Mouse (Mus musculus) neural tube, embryonic 15.5 days (tissue): ENCODE data around the gene Sympk. TPM values are rescaled to one million over a fixed set of nuclear protein-coding genes. Genes with fewer than 3 reads are reported as not detected.
A peak's percentile ranks its signal among the peaks of the same experiment; 100 is the strongest.

Experiments
- ATAC-seq: fragments of 200-750 bp; cut with Nextera tagmentation; 2 replicates; pipeline ENCODE4 v1.8.0; 2017; ENCODE audit warnings: mild to moderate bottlenecking, moderate TSS enrichment, moderate library complexity; ENCODE audit not compliant: low FRiP score
- H3K27ac ChIP-seq: fragments of 300-500 bp; sonication (generic); replicated peaks from 2 replicates; pipeline ENCODE4 v1.5.1; 2015; ENCODE audit warnings: mild to moderate bottlenecking, inconsistent platforms
- H3K27me3 ChIP-seq: fragments of 300-500 bp; sonication (generic); replicated peaks from 2 replicates; pipeline ENCODE4 v1.6.1; 2015; ENCODE audit warnings: inconsistent platforms
- H3K36me3 ChIP-seq: fragments of 300-500 bp; sonication (generic); 2 replicates; pipeline ENCODE4 v1.6.1; 2015; ENCODE audit warnings: inconsistent platforms
- H3K4me1 ChIP-seq: fragments of 300-500 bp; sonication (generic); 2 replicates; pipeline ENCODE4 v1.6.1; 2015; ENCODE audit warnings: inconsistent platforms
- H3K4me2 ChIP-seq: fragments of 300-500 bp; sonication (generic); 2 replicates; pipeline ENCODE4 v1.6.1; 2015; ENCODE audit warnings: inconsistent platforms, mild to moderate bottlenecking, moderate library complexity
- H3K4me3 ChIP-seq: fragments of 300-500 bp; sonication (generic); replicated peaks from 2 replicates; pipeline ENCODE4 v1.5.1; 2015; ENCODE audit warnings: mild to moderate bottlenecking, inconsistent platforms
- H3K9ac ChIP-seq: fragments of 300-500 bp; sonication (generic); replicated peaks from 2 replicates; pipeline ENCODE4 v1.6.1; 2015; ENCODE audit warnings: mild to moderate bottlenecking, inconsistent platforms
- H3K9me3 ChIP-seq: fragments of 300-500 bp; sonication (generic); replicated peaks from 2 replicates; pipeline ENCODE4 v1.6.1; 2016; ENCODE audit warnings: inconsistent platforms
- WGBS: fragments of 180-500 bp; shearing (Covaris S2); methylation state at CpG from one replicate; pipeline ENCODE4 v1.1.7; 2015; ENCODE audit warnings: mixed read lengths; 5-methylcytosine and 5-hydroxymethylcytosine counted together
- polyA plus RNA-seq: library from polyadenylated mRNA; unstranded; fragments of >200 nt; fragmentation: Nextera tagmentation; extraction: Ambion mirVana; gene quantifications from 2 replicates; pipeline ENCODE4 v1.2.1, GENCODE M21; 2015

The Sympk gene
- polyA plus RNA-seq, 1 experiment from 2014 or later = 26.4 TPM

DNA sequence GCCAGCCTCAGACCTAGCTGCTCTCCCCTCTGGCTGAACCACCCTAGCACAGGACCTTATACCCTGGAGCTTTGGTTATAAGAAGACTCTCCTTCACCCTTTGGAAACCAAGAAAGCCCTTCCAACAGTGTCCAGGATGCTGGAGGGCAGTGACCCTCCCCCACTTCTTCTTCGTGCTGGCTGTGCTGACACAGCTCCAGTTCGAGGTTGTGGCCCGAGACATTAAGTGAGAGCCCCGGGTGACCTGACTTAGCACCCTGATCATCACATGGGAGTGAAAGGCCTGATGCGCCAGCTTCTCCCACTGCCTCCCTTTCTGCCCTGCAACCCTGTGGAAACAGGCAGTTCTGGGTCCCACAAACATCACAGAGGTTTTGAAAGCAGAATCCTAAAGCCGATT lies 61.3 kb downstream of the Sympk start:
- Histone ChIP-seq H3K27ac (no peak overlapping the region; the same call in 1 of the 2 replicates), H3K9me3 (no peaks in the 10 kb centered on the region), H3K4me1 (peaks cover 46% of the 10 kb centered on the region), H3K4me3 (no peak overlapping the region), H3K36me3 (peaks cover 51% of the 10 kb centered on the region), H3K4me2 (peak overlapping the region; percentile 5; the same call in 1 of the 2 replicates), H3K9ac (no peak overlapping the region), H3K27me3 (peaks cover 5% of the 10 kb centered on the region)
- WGBS = 7% methylated on average over 6 of the region's 6 CpGs
- ATAC-seq = no peak

- Histone ChIP-seq H3K4me1 (peaks cover 46% of the 10 kb centered on the region), H3K9me3 (no peaks in the 10 kb centered on the region), H3K4me2 (peak overlapping the region; percentile 5; the same call in 1 of the 2 replicates), H3K27ac (no peak overlapping the region), H3K27me3 (peaks cover 10% of the 10 kb centered on the region), H3K9ac (no peak overlapping the region), H3K36me3 (peaks cover 49% of the 10 kb centered on the region), H3K4me3 (no peak overlapping the region)
- 16% methylated on average over 14 of the region's 14 CpGs for WGBS
- ATAC-seq = no peak
Observed at GRCm38 (mm10) chr7:19086042-19086441, 61.9 kb downstream of the Sympk start.

DNA sequence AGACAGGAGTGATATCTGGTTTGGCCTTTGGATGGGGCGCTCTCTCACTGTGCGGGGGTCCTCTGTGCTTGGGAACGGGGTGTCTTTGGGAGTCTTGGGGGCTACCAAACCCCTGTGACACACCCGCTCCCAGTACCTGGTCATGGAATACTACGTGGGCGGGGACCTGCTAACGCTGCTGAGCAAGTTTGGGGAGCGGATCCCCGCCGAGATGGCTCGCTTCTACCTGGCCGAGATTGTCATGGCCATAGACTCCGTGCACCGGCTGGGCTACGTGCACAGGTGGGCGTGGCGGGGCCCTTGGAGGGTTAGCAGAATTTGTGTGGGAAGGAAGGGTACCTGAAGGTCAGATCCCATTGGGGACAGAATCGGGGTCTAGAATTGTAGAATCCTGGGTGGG lies 62.6 kb downstream of the Sympk start:
- Histone ChIP-seq H3K9me3 (no peaks in the 10 kb centered on the region), H3K36me3 (peaks cover 49% of the 10 kb centered on the region), H3K4me2 (no peak overlapping the region), H3K4me1 (peaks cover 44% of the 10 kb centered on the region), H3K4me3 (no peak overlapping the region), H3K9ac (no peak overlapping the region), H3K27me3 (peaks cover 18% of the 10 kb centered on the region), H3K27ac (no peak overlapping the region)
- no peak for ATAC-seq
- WGBS = 62% methylated on average over 18 of the region's 18 CpGs

DNA sequence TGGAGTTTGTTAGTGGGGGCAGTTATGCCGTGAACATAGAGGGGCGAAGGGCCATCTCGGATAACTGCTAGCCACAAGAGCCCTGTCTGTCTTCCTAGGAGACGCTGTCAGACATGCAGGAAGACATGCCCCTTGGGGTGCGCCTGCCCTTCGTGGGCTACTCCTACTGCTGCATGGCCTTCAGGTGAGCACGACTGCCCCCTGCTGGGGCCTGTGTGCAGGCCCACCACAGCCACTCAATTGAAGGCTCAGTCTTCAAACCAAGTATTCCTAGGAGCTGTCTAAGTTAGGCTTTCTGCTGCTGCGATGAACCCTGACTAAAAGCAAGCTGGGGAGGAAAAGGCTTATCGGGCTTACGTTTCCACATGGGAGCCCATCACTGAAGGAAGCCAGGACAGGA lies 64.6 kb downstream of the Sympk start:
- WGBS = 48% methylated on average over 10 of the region's 10 CpGs
- no peak overlapping the region for H3K9ac ChIP-seq
- ATAC-seq = no peak
- H3K27ac ChIP-seq = no peak overlapping the region
- H3K9me3 ChIP-seq = no peaks in the 10 kb centered on the region
- H3K36me3 ChIP-seq = peaks cover 34% of the 10 kb centered on the region
- no peak overlapping the region for H3K4me3 ChIP-seq
- peaks cover 24% of the 10 kb centered on the region for H3K27me3 ChIP-seq
- H3K4me2 ChIP-seq = no peak overlapping the region
- H3K4me1 ChIP-seq = peaks cover 44% of the 10 kb centered on the region

DNA sequence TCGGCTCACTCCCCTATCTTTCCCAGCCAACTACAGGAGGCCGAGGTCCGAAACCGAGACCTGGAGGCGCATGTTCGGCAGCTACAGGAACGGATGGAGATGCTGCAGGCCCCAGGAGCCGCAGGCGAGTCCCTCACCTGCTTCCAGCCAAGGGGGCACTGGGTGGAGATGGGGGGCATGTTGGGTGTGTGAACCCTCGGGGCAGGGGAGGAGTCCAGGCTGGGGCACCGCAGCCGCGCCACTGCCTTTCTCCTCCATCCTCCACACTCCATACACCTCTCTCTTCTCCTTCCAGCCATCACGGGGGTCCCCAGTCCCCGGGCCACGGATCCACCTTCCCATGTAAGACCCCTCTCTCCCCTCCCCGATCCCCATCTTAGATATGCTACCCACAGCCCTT lies 67.7 kb downstream of the Sympk start:
- H3K36me3 ChIP-seq = peaks cover 32% of the 10 kb centered on the region
- H3K9ac ChIP-seq = peak overlapping the region; percentile 26; the same call in 1 of the 2 replicates

DNA sequence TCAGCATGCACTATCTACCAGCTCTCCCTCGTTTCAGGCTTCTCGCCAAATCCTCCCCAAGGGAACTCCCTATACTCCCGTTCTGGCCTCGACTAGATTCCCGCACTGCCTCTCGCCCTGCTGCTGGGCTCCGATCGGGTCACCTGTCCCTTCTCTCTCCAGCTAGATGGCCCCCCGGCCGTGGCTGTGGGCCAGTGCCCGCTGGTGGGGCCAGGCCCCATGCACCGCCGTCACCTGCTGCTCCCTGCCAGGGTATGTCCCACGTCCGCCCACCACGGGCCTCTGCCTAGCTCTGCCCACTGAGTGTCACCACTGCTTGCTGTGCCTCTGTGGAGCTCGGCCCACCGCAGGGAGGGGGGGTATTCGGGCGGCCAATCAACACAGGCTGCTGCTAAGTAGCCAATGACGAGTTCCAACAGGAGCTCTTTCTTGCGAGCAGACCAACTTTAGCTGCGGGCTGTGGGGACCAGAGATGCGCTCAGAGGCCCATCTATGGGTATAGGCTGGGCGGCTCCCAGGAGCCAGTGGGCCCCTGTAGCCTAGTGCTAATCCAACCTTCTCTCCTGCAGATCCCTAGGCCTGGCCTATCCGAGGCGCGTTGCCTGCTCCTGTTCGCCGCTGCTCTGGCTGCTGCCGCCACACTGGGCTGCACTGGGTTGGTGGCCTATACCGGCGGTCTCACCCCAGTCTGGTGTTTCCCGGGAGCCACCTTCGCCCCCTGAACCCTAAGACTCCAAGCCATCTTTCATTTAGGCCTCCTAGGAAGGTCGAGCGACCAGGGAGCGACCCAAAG lies 68.4 kb downstream of the Sympk start:
- H3K4me2 ChIP-seq = peak overlapping the region; percentile 98
- ATAC-seq = peak; percentile 36; the same call in 1 of the 2 replicates
- H3K4me3 ChIP-seq = peak overlapping the region; percentile 54; the same call in 1 of the 2 replicates
- WGBS = 5% methylated on average over 38 of the region's 38 CpGs
- peaks cover 58% of the 10 kb centered on the region for H3K4me1 ChIP-seq
- H3K27ac ChIP-seq = peak overlapping the region; percentile 71
- H3K27me3 ChIP-seq = peaks cover 44% of the 10 kb centered on the region
- H3K9ac ChIP-seq = peak overlapping the region; percentile 26; the same call in 1 of the 2 replicates
- peaks cover 26% of the 10 kb centered on the region for H3K36me3 ChIP-seq
- no peaks in the 10 kb centered on the region for H3K9me3 ChIP-seq

More for the DNA sequence above, 67.7 kb downstream of the Sympk start:
- Histone ChIP-seq H3K27ac (0 out of 2 replicates have a peak overlapping the region, but pooled peaks have one; percentile 71), H3K4me2 (no peak overlapping the region; the same call in 1 of the 2 replicates), H3K4me1 (peaks cover 53% of the 10 kb centered on the region), H3K27me3 (peaks cover 42% of the 10 kb centered on the region), H3K9me3 (no peaks in the 10 kb centered on the region), H3K4me3 (no peak overlapping the region)
- 42% methylated on average over 17 of the region's 17 CpGs for WGBS
- ATAC-seq = no peak

- under 1% methylated on average over 15 of the region's 15 CpGs for WGBS
- Histone ChIP-seq H3K4me3 (peak overlapping the region; percentile 54), H3K4me1 (peaks cover 58% of the 10 kb centered on the region)
Observed at GRCm38 (mm10) chr7:19093174-19093521, 69.0 kb downstream of the Sympk start.

GRCm38 (mm10) chr7:19093537-19094385 lies 69.6 kb downstream of the Sympk start:
- peak; percentile 79 for ATAC-seq
- peak overlapping the region; percentile 54 for H3K4me3 ChIP-seq
- peaks cover 58% of the 10 kb centered on the region for H3K4me1 ChIP-seq
- H3K27ac ChIP-seq = peak overlapping the region; percentile 86
- H3K27me3 ChIP-seq = peaks cover 44% of the 10 kb centered on the region
- H3K4me2 ChIP-seq = peak overlapping the region; percentile 98
- H3K9me3 ChIP-seq = no peaks in the 10 kb centered on the region
- WGBS = under 1% methylated on average over 45 of the region's 45 CpGs
- H3K9ac ChIP-seq = peak overlapping the region; percentile 42
- peaks cover 16% of the 10 kb centered on the region for H3K36me3 ChIP-seq

More at GRCm38 (mm10) chr7:19093174-19093521, 69.0 kb downstream of the Sympk start:
- no peak overlapping the region; the same call in 1 of the 2 replicates for H3K9ac ChIP-seq
- H3K36me3 ChIP-seq = peaks cover 21% of the 10 kb centered on the region
- H3K27me3 ChIP-seq = peaks cover 44% of the 10 kb centered on the region
- peak; percentile 42 for ATAC-seq
- H3K9me3 ChIP-seq = no peaks in the 10 kb centered on the region
- H3K27ac ChIP-seq = peak overlapping the region; percentile 86
- H3K4me2 ChIP-seq = peak overlapping the region; percentile 98

DNA sequence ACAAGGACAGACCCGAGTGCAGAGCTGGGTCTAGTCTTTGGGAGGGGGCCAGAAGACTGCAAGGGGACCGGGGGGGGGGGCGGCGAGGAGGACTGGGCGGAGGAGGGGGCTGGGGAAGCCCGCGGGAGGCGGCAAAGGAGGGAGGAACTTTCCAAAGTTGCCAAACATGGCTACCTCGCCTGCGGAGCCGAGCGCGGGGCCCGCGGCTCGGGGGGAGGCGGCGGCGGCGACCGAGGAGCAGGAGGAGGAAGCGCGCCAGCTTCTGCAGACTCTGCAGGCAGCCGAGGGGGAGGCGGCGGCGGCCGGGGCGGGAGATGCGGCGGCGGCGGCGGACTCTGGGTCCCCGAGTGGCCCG lies 70.3 kb downstream of the Sympk start, which contains the start of gene Six5:
Six5 (plus strand) TSS at position 124 of the 355 bp plus-strand sequence.
- Histone ChIP-seq H3K4me1 (peaks cover 58% of the 10 kb centered on the region), H3K4me2 (peak within 1 kb of the TSS; percentile 98), H3K9ac (peak within 1 kb of the TSS; percentile 42), H3K27me3 (peaks cover 44% of the 10 kb centered on the region), H3K27ac (peak within 1 kb of the TSS; percentile 86), H3K4me3 (peak within 1 kb of the TSS; percentile 54), H3K36me3 (peaks cover 12% of the 10 kb centered on the region), H3K9me3 (no peaks in the 10 kb centered on the region)
- ATAC-seq = 0 out of 2 replicates have a peak, but pooled peaks have one; percentile 2
- 2% methylated on average over 25 of the region's 36 CpGs for WGBS

GRCm38 (mm10) chr7:19094826-19095750 lies 70.9 kb downstream of the Sympk start:
- Histone ChIP-seq H3K4me1 (peaks cover 58% of the 10 kb centered on the region), H3K4me3 (peak overlapping the region; percentile 54), H3K9ac (peak overlapping the region; percentile 42), H3K27me3 (peaks cover 42% of the 10 kb centered on the region), H3K27ac (peak overlapping the region; percentile 86), H3K4me2 (peak overlapping the region; percentile 98), H3K36me3 (peaks cover 12% of the 10 kb centered on the region), H3K9me3 (no peaks in the 10 kb centered on the region)
- ATAC-seq = 0 out of 2 replicates have a peak, but pooled peaks have one; percentile 3
- under 1% methylated on average over 79 of the region's 87 CpGs for WGBS
